Mouse (Mus musculus) thymus, adult 2 months (tissue): Measurements from ENCODE around the gene Prdm10.

Experiments used
- CTCF ChIP-seq: fragments of 200-500 bp; IDR thresholded peaks from 2 replicates; pipeline ENCODE4 v1.5.1; 2012; ENCODE audit warnings: mild to moderate bottlenecking, control low read depth, low read length, moderate library complexity, borderline replicate concordance; ENCODE audit not compliant: control insufficient read depth, poor library complexity, insufficient read depth; ENCODE audit errors: extremely low read depth
- POLR2A ChIP-seq: fragments of 200-500 bp; IDR thresholded peaks from 2 replicates; pipeline ENCODE4 v1.6.1; 2012; ENCODE audit warnings: mild to moderate bottlenecking, low read length, control low read depth, moderate library complexity; ENCODE audit not compliant: control insufficient read depth, poor library complexity, insufficient read depth; ENCODE audit errors: extremely low read depth

GRCm38 (mm10) chr9:31247447-31248220 lies 32.7 kb upstream of the Prdm10 start:
- TF ChIP-seq POLR2A (no peak), CTCF (no peak)
